Mouse (Mus musculus): ENCODE measurements around the gene Krtap4-1.
"Not testable (repeated sequence)": the region's sequence is repeated elsewhere in the genome, so short reads cannot be mapped to it uniquely, and the experiment has no call there.

Gene Krtap4-1

DNA sequence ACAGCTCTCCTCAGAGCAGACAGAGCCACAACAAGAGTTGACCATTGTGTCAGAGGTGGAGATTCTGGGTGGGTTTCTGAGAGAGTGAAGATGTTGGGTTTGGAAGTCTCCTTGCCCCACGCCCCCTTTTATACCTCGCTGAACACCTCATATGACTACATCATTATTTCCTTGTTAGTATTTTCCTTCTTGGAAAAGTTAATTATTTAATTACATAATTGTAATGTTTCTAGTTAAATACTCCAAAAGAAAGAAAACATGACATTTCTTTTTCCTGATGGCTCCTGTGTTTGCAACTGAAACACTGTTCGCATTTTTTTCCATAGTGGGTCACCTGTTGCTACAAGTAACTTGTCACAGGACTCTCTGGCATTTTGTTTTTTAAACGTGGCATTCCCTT is at the start of gene Krtap4-1:
TSS of gene Krtap4-1 (minus strand) at position 101 of the 400 bp plus-strand sequence.
- DNase-seq (ENCODE audit: low read depth, low spot score): no peak

DNA sequence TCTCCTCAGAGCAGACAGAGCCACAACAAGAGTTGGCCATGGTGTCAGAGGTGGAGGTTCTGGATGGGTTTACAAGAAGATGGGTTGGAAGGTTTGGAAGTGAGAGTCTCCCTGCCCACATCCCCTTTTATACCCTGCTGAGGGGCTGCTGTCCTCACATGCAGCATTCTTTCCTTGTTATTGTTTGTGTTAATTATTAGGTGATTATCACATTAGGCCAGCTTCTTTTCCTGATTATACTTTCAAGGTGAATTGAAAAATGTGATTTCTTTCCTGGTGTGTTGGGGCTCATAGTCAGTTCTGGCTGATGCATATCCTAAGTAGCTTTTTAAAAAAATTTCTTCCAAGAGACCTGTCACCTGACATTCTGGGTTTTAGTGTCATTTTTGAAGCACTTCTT is 37.8 kb upstream of the Krtap4-1 start, which contains the start of gene Krtap4-6:
TSS of gene Krtap4-6 (minus strand) at position 101 of the 400 bp plus-strand sequence.
- no peak for DNase-seq (ENCODE audit: low read depth, low spot score)

GRCm38 (mm10) chr11:99662802-99663201 is 34.8 kb upstream of the Krtap4-1 start:
- no peak for DNase-seq (ENCODE audit: low read depth, low spot score)

DNA sequence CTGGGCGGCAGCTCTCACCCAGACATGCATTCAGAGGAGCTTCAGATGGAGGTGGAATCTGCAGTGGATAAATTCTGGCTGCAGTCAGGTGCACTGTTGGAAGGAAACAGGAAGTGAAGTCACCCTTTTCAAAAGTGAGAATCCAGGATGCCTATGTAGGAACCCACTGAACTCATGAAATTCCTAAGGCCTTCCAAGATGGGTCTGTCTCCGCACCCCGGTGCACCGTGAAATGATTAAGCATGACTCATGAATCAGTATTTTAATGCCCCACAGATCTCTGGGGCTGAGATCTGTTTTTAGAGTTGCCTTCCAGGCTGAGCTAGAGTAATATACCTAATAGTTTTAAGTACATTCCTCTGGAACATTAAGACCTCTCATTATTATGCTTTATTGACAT is 31.2 kb upstream of the Krtap4-1 start:
- DNase-seq (ENCODE audit: low read depth, low spot score): no peak

DNA sequence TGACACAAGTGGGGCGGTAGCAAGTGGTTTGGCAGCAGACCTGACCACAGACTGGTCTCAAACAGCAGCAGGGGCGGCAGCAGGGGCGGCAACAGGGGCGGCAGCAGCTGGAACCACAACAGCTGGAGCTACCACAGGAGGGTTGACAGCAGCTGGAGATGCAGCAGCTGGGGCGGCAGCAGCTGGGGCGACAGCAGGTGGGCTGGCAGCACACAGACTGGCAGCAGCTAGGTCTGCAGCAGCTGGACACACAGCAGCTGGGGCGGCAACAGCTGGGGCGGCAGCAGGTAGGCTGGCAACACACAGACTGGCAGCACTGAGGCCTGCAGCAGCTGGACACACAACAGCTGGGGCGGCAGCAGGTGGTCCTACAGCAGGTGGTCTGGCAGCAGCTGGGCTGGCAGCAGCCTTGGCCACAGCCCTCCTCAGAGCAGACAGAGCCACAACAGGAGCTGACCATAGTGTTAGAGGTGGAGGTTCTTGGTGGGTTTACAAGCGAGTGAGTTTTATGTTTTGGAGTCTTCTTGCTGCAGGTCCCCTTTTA is 30.5 kb upstream of the Krtap4-1 start, which contains the start of gene Gm11563:
TSS of gene Gm11563 (minus strand) at position 494 of the 544 bp plus-strand sequence.
- not testable (repeated sequence) for DNase-seq (ENCODE audit: low read depth, low spot score)

GRCm38 (mm10) chr11:99657051-99657450 is 29.0 kb upstream of the Krtap4-1 start:
- DNase-seq (ENCODE audit: low read depth, low spot score): no peak

- no peak for DNase-seq (ENCODE audit: low read depth, low spot score)
Observed at GRCm38 (mm10) chr11:99650136-99650535, 22.1 kb upstream of the Krtap4-1 start, which contains the start of gene Gm11555. Gene Gm11555, minus strand, starts transcription at chr11:99650236.

GRCm38 (mm10) chr11:99646444-99646843 is 18.4 kb upstream of the Krtap4-1 start:
- DNase-seq (ENCODE audit: low read depth, low spot score): peak; percentile 22

GRCm38 (mm10) chr11:99644351-99644750 is 16.3 kb upstream of the Krtap4-1 start:
- DNase-seq (ENCODE audit: low read depth, low spot score): no peak

DNA sequence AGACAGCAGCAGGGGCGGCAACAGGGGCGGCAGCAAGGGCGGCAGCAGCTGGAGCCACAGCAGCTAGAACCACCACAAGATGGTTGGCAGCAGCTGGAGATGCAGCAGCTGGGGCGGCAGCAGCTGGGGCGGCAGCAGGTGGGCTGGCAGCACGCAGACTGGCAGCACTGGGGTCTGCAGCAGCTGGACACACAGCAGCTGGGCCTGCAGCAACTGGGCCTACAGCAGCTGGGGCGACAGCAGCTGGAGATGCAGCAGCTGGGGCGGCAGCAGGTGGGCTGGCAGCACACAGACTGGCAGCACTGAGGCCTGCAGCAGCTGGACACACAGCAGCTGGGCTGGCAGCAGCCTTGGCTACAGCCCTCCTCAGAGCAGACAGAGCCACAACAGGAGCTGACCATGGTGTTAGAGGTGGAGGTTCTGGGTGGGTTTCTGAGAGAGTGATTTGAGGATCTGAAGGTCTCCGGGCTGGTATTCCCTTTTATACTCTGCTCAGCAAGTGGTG is 15.6 kb upstream of the Krtap4-1 start, which contains the start of gene Krtap4-7:
TSS of gene Krtap4-7 (minus strand) at position 455 of the 505 bp plus-strand sequence.
- not testable (repeated sequence) for DNase-seq (ENCODE audit: low read depth, low spot score)

GRCm38 (mm10) chr11:99640926-99641325 is 12.9 kb upstream of the Krtap4-1 start:
- no peak for DNase-seq (ENCODE audit: low read depth, low spot score)

- DNase-seq (ENCODE audit: low read depth, low spot score): peak; percentile 53
Observed at GRCm38 (mm10) chr11:99637086-99637485, 9.0 kb upstream of the Krtap4-1 start.

DNA sequence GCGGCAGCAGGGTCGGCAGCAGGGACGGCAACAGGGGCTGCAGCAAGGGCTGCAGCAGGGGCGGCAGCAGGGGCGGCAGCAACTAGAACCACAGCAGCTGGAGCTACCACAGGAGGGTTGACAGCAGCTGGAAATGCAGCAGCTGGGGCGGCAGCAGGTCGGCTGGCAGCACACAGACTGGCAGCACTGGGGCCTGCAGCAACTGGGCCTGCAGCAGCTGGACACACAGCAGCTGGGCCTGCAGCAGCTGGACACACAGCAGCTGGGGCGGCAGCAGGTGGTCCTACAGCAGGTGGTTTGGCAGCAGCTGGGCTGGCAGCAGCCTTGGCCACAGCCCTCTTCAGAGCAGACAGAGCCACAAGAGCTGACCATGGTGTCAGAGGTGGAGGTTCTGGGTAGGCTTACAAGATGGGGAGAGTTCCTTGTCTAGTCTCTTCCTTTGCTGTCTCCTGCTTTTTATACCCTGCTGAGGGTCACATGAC is 6.7 kb upstream of the Krtap4-1 start, which contains the start of gene Krtap4-2:
TSS of gene Krtap4-2 (minus strand) at position 432 of the 482 bp plus-strand sequence.
- no peak for DNase-seq (ENCODE audit: low read depth, low spot score)

- DNase-seq (ENCODE audit: low read depth, low spot score): peak; percentile 68
Observed at GRCm38 (mm10) chr11:99633293-99633692, 5.3 kb upstream of the Krtap4-1 start.

DNA sequence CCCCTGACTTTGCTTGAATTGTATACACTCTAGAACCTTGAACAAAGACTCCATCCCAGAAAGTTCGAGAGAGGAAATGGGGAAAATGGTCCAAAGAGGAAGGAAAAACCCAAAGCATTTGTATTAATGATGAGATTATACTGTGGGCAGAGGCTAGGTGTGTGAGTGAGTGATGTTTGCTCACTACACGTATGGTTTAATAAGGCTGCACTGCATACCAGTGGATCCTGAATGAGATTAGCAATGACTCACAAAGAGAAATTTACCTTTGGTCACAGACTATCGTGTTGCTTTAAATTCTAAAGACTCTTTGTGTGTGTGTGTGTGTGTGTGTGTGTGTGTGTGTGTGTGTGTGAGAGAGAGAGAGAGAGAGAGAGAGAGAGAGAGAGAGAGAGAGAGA is 2.9 kb upstream of the Krtap4-1 start:
- DNase-seq (ENCODE audit: low read depth, low spot score): no peak

- no peak for DNase-seq (ENCODE audit: low read depth, low spot score)
Observed at GRCm38 (mm10) chr11:99620335-99620734, 7.7 kb downstream of the Krtap4-1 start, which contains the start of gene Gm11562. Gene Gm11562, minus strand, starts transcription at chr11:99620435.

DNA sequence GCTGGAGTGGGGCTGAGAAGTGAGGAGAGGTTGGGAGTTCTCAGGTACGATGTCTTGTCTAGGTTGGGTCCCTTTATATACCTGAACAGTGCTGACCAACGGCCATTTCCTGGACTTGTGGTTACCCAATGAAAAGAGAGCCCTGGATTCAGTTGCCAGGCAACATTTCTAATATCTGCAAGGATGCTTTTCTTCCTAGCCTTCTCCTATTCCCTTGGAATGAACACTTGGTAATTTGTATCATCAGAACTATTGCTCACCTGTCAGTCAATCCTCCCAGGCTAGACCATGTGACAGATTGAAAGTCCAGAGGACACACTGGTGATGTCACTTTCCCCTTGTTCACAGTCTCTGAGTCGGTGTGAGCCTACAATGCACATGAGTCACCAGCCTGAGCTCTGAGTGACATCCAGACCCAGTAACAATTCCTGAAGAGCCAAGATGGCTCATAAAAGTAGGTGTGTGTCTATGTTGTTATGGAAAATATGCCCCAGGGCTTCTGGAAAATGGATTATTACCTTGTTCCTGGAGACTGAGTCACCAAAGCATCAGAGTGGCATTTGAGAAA is 13.2 kb downstream of the Krtap4-1 start, which contains the start of gene Krtap2-4:
TSS of gene Krtap2-4 (minus strand) at position 51 of the 568 bp plus-strand sequence.
- DNase-seq (ENCODE audit: low read depth, low spot score): no peak

DNA sequence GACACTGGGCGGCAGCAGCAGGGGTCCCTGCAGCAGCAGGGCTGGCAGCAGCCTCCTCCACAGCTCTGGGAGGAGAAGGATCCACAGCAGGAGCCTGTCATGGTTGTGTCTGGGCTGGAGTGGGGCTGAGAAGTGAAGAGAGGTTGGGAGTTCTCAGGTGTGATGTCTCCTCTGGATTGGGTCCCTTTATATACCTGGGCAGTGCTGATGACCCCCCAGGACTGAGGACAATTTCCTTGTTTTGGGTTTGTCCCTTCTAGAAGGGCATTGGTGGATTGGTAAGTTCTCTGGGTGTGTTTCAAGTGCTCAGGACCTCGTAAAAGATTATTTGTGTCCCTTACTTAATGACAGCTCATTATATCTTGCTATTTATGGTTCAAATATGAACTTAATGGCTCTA is 17.9 kb downstream of the Krtap4-1 start, which contains the start of gene Gm11937:
TSS of gene Gm11937 (minus strand) at position 101 of the 400 bp plus-strand sequence.
- DNase-seq (ENCODE audit: low read depth, low spot score): not testable (repeated sequence)

GRCm38 (mm10) chr11:99609126-99609525 is 18.9 kb downstream of the Krtap4-1 start:
- DNase-seq (ENCODE audit: low read depth, low spot score): peak; percentile 61

GRCm38 (mm10) chr11:99603208-99603607 is 24.8 kb downstream of the Krtap4-1 start, which contains the start of gene Gm11938:
Gene Gm11938, minus strand, starts transcription at chr11:99603308.
- DNase-seq (ENCODE audit: low read depth, low spot score): not testable (repeated sequence)

DNA sequence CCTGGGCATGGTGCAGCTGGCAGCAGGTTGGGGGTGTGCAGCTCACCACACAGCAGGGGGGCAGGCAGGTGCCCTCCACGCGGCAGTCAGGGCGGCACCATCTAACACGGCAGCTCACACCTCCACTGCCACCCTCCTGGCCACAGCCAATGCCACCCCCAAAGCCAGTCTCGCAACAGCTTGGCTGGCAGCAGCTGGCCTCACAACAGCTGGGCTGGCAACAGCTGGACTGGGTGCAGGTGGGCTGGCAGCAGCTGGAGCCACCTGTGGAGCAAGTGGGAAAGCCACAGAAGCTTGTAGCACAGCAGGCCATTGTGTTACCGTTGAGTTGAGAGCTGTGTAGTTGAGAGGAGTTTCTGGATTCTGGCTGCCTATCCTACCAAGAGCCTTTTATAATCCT is 30.3 kb downstream of the Krtap4-1 start, which contains the start of gene Krtap9-3:
TSS of gene Krtap9-3 (minus strand) at position 364 of the 400 bp plus-strand sequence.
- DNase-seq (ENCODE audit: low read depth, low spot score): not testable (repeated sequence)

GRCm38 (mm10) chr11:99590981-99591380 is 37.1 kb downstream of the Krtap4-1 start, which contains the start of gene Krtap1-3:
Gene Krtap1-3, minus strand, starts transcription at chr11:99591339.
- DNase-seq (ENCODE audit: low read depth, low spot score): no peak

Measured in telencephalon, adult 2 months (tissue).